Mouse (Mus musculus) thymus, adult 2 months (tissue): Measurements from ENCODE around the gene Sgsh.

ENCODE experiments used
- CTCF ChIP-seq: fragments of 200-500 bp; IDR thresholded peaks from 2 replicates; pipeline ENCODE4 v1.5.1; 2012; ENCODE audit warnings: mild to moderate bottlenecking, control low read depth, low read length, moderate library complexity, borderline replicate concordance; ENCODE audit not compliant: control insufficient read depth, poor library complexity, insufficient read depth; ENCODE audit errors: extremely low read depth
- POLR2A ChIP-seq: fragments of 200-500 bp; IDR thresholded peaks from 2 replicates; pipeline ENCODE4 v1.6.1; 2012; ENCODE audit warnings: mild to moderate bottlenecking, low read length, control low read depth, moderate library complexity; ENCODE audit not compliant: control insufficient read depth, poor library complexity, insufficient read depth; ENCODE audit errors: extremely low read depth

- TF ChIP-seq POLR2A (no peak), CTCF (peak; percentile 71; the same call in 1 of the 2 replicates)
Measured at GRCm38 (mm10) chr11:119404627-119405026, 49.3 kb upstream of the Sgsh start.
